Mouse (Mus musculus): ENCODE measurements around the gene Gm21974.

GRCm38 (mm10) chr7:127927726-127928125, 32.5 kb upstream of the Gm21974 start:
- TF ChIP-seq MAFK (IDR thresholded peaks at IDR 0.05; ENCODE audit: insufficient replicate concordance, low read length) (no peak), KAT2A (IDR thresholded peaks at IDR 0.05; ENCODE audit: insufficient replicate concordance, low read length) (no peak), CTCF (conservative IDR thresholded peaks at IDR 0.05 in 1 of 2, IDR thresholded peaks at IDR 0.05 in 1 of 2; ENCODE audit: low read depth in 2 of 2, low read length in 2 of 2) (no peak), POLR2A (IDR thresholded peaks at IDR 0.05; ENCODE audit: low read depth, low read length) (no peak), ETS1 (conservative IDR thresholded peaks at IDR 0.05; ENCODE audit: low read depth, low read length) (no peak)
